Mouse (Mus musculus): ENCODE data around the gene Etv2. TPM values are rescaled to one million over a fixed set of nuclear protein-coding genes. Genes with fewer than 3 reads are reported as not detected.

Gene Etv2
- total RNA-seq (2021), result not detected
- long read RNA-seq, experiment 1, result 0 reads
- long read RNA-seq, experiment 2, result 0 reads

GRCm38 (mm10) chr7:30635752-30636151, at the start of gene Etv2:
Gene Etv2, minus strand, starts transcription at chr7:30635852.
- DNase-seq (ENCODE audit: low spot score), result no peak

GRCm38 (mm10) chr7:30683425-30683824, 47.8 kb upstream of the Etv2 start:
- no peak for DNase-seq (ENCODE audit: low spot score)

- peak; percentile 47 for DNase-seq (ENCODE audit: low spot score)
Observed at GRCm38 (mm10) chr7:30681897-30682296, 46.2 kb upstream of the Etv2 start.

- no peak for DNase-seq (ENCODE audit: low spot score)
Observed at GRCm38 (mm10) chr7:30678263-30678975, 42.8 kb upstream of the Etv2 start.

- no peak for DNase-seq (ENCODE audit: low spot score)
Observed at GRCm38 (mm10) chr7:30671480-30671879, 35.8 kb upstream of the Etv2 start, which contains the start of gene Pmis2. Gene Pmis2, minus strand, starts transcription at chr7:30671605.

- no peak for DNase-seq (ENCODE audit: low spot score)
Observed at GRCm38 (mm10) chr7:30669229-30669628, 33.6 kb upstream of the Etv2 start.

- DNase-seq (ENCODE audit: low spot score), result no peak
Observed at GRCm38 (mm10) chr7:30665321-30665720, 29.7 kb upstream of the Etv2 start.

- peak; percentile 91 for DNase-seq (ENCODE audit: low spot score)
Observed at GRCm38 (mm10) chr7:30664529-30665200, 29.0 kb upstream of the Etv2 start, which contains the start of gene Haus5. Gene Haus5, minus strand, starts transcription at chr7:30664994.

GRCm38 (mm10) chr7:30649591-30650540, 14.2 kb upstream of the Etv2 start, which contains the start of gene Rbm42:
Gene Rbm42, minus strand, starts transcription at chr7:30650317.
- peak; percentile 99 for DNase-seq (ENCODE audit: low spot score)

GRCm38 (mm10) chr7:30639083-30639482, 3.4 kb upstream of the Etv2 start:
- no peak for DNase-seq (ENCODE audit: low spot score)

- DNase-seq (ENCODE audit: low spot score), result no peak
Observed at GRCm38 (mm10) chr7:30636395-30636794, 743 bp upstream of the Etv2 start.

GRCm38 (mm10) chr7:30634621-30635020, 1.0 kb downstream of the Etv2 start:
- DNase-seq (ENCODE audit: low spot score), result no peak

GRCm38 (mm10) chr7:30633762-30634412, 1.8 kb downstream of the Etv2 start:
- no peak for DNase-seq (ENCODE audit: low spot score)

GRCm38 (mm10) chr7:30629013-30629412, 6.6 kb downstream of the Etv2 start:
- no peak for DNase-seq (ENCODE audit: low spot score)

GRCm38 (mm10) chr7:30626647-30627046, 9.0 kb downstream of the Etv2 start:
- no peak for DNase-seq (ENCODE audit: low spot score)

GRCm38 (mm10) chr7:30625530-30626384, 9.9 kb downstream of the Etv2 start, which contains the start of gene Cox6b1:
Gene Cox6b1, minus strand, starts transcription at chr7:30626151.
- peak; percentile 88 for DNase-seq (ENCODE audit: low spot score)

- DNase-seq (ENCODE audit: low spot score), result no peak
Observed at GRCm38 (mm10) chr7:30619202-30619601, 16.4 kb downstream of the Etv2 start.

GRCm38 (mm10) chr7:30618658-30619057, 17.0 kb downstream of the Etv2 start:
- DNase-seq (ENCODE audit: low spot score), result no peak

GRCm38 (mm10) chr7:30615049-30615760, 20.4 kb downstream of the Etv2 start:
- no peak for DNase-seq (ENCODE audit: low spot score)

Data from gastrocnemius, adult 18-20 months (tissue).